Mouse (Mus musculus): ENCODE results near the gene Hps6.
"Not testable (repeated sequence)": the region's sequence is repeated elsewhere in the genome, so short reads cannot be mapped to it uniquely, and the experiment has no call there.

Gene Hps6

DNA sequence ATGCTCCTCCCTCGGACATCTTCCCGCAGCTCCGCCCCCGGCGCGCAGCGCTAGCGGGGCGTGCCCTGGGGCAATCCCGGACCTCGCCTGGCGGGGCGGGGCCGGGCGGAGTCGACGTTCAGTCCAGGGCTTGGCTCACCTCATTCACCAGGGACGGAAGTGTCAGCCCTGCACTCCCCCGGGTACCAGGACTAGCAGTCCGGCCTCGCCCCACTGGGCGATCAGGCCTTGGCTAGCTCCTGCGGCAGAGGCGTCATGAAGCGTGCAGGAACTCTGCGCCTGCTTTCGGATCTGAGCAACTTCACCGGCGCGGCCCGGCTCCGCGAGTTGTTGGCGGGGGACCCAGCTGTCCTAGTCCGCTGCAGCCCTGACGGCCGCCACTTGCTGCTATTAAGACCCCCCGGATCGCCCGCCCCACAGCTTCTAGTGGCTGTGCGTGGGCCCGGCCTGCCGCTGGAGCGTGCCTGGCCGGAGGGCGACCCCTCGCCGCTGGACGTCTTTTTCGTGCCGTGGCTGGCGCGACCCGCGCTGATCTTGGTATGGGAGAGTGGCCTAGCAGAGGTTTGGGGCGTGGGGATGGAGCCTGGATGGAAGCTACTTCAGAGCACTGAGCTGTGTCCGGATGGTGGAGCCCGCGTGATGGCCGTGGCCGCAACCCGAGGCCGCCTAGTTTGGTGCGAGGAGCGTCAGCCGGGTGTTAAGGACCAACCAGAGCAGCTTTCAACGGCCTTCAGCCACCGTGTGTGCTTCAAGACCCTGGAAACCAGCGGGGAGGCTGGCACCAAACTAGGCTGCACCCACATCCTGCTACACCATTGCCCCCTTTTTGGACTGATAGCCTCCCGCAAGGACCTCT, at the start of gene Hps6:
TSS of gene Hps6 (plus strand) at position 138 of the 856 bp plus-strand sequence.
- in situ Hi-C loops (cut with MboI): no loop called here

- in situ Hi-C loops (cut with MboI): no loop called here
These were observed 46.6 kb upstream of the Hps6 start for GRCm38 (mm10) chr19:45956736-45957135.

DNA sequence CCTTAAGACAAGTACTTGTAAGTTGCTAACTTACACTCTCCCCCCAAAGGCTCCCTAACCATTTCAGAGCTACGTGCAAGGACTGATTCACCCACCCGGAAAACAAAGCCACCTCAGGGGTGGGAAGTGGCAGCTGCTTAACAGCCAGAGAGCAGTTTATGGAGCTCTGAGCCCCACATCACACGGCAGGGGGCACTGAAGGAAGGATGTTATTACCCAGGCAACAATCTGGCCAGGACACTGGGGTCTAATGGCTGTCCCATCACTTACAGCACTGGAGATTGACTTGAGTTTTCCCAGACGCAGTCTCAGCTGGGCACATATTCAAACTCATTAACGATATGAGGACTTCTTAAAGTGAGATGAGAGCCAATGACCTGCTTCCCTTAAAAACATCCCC, 42.5 kb upstream of the Hps6 start:
- in situ Hi-C loops (cut with MboI): no loop called here

- in situ Hi-C loops (cut with MboI): no loop called here
These were observed 18.9 kb upstream of the Hps6 start for GRCm38 (mm10) chr19:45984379-45984778.

- in situ Hi-C loops (cut with MboI): no loop called here
These were observed 15.1 kb upstream of the Hps6 start for GRCm38 (mm10) chr19:45988238-45988637.

- in situ Hi-C loops (cut with MboI): no loop called here
These were observed 12.1 kb upstream of the Hps6 start for GRCm38 (mm10) chr19:45991171-45991570.

- in situ Hi-C loops (cut with MboI): not testable (repeated sequence)
These were observed 9.9 kb upstream of the Hps6 start for GRCm38 (mm10) chr19:45993441-45993840.

DNA sequence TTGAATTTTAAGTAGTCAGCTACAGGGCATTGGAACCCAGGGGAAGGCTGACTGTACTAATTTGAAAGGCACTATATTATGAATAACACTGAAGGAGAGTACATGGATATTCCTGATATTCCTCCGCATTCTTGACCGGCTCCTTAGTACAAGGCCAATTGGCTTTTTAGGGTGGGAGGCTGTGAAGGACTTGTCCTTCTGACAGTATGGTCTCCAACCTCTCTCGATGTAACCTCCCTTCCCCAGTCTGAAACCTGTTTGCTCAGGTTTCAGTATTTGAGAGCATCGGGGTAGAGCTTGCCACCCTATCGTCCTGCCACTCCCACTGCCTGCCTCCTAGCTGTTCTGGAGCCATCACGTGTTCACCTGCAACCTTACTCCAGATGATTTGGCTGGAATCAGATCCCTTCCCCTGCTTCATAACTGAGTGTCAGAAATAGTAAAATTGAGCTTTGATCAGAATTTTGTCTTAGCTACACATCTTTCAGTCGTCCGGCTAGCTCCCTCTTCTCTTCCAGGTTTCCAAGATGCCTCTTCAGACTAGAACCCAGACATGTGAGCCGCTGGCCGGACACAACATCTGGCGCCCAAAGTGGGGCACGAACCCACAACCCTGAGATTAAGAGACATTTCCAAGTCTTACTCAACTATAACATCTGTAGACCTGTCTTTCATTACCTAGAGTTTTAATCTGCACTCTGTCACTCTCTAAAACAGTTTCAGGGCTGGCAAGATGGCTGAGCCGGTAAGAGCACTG, 9.1 kb upstream of the Hps6 start:
- in situ Hi-C loops (cut with MboI): no loop called here

DNA sequence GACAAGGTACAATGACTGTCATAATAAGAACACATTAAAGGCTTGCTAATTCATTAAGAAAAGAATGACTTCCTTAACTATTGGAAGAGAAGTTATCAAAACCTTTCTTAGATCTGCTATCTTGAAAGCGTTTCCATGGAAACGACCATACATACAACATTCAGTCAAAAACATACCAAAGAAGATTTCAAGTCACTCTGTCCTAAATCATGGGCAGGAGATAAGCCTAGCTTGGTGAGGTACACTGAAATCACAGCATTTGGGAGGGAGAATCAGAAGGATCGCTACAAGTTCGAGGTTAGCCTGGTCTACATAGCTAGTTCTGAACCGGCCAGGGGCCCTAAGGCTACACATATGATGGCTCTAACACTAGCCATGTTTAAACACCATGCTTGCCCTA, 5.9 kb upstream of the Hps6 start:
- in situ Hi-C loops (cut with MboI): no loop called here

DNA sequence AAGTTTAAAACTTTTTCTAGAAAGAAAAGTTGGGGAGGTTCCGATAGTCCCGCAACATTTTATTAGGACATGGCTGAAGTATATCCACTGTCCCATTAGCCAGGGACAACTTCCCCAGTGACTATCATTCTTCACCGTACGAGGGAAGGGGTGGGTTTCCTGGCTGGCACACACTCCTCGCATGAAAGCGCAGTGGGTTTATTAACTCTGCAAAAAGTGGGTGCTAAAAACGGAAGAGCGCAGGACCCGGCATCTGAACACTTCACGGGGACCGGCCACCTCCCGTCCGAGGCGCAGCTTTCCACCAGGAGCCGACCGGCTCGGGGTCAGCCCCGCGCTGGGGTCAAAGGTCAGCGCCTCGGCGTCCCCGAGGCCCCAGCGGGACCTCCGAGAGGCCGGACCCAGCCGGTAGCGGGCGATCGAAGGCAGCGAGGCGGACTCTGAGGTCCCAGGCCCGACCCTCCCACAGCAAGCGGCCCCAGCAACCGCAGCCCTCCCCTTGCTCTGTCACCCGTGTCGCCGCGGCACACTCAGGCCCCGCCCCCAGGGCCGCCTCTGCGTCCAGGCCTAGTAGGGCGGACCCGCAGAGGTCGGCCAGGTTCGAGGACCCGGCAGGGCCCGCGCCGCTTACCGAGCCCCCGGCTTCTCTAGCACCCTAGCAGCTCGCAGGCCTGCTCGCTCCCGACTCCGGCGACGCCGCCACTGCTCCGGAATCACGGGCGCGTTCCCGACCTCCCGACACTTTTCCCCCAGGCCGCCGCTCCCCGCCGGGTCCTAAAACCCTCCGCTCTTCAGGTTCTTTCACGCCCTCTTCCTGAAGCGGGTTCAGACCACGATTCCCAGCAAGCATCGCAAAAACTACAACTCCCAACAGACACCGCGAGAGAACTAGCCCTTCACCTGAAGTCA, 5.3 kb upstream of the Hps6 start, which contains the start of gene Armh3:
TSS of gene Armh3 (minus strand) at position 704 of the 909 bp plus-strand sequence.
- in situ Hi-C loops (cut with MboI): no loop called here

DNA sequence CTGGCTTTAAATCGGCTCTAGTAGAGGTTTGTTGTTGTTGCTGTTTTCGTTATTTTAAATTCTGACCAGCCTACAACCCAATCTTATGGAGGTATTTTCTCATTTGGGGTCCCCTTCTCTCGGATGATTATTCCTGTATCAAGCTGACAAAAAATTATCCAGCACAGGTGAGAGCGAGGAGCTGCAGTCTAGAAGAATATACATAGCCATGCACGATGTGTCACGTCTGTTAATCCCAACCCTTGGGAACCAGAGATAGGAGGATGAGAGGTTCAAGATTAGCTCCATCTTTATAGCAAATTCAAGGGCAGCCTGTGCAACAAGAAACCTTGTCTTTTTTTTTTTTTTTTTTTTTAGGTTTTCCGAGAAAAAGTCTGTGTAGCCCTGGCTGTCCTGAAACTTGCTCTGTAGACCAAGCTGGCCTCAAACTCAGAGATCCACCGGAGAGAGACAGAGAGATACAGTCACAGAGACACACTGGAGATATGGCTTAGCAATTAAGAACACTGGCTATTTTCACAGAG, 4.6 kb upstream of the Hps6 start:
- in situ Hi-C loops (cut with MboI): no loop called here

- in situ Hi-C loops (cut with MboI): no loop called here
These were observed 3.9 kb upstream of the Hps6 start for GRCm38 (mm10) chr19:45999378-45999777.

- in situ Hi-C loops (cut with MboI): no loop called here
These were observed 1.0 kb upstream of the Hps6 start for GRCm38 (mm10) chr19:46002279-46002678.

DNA sequence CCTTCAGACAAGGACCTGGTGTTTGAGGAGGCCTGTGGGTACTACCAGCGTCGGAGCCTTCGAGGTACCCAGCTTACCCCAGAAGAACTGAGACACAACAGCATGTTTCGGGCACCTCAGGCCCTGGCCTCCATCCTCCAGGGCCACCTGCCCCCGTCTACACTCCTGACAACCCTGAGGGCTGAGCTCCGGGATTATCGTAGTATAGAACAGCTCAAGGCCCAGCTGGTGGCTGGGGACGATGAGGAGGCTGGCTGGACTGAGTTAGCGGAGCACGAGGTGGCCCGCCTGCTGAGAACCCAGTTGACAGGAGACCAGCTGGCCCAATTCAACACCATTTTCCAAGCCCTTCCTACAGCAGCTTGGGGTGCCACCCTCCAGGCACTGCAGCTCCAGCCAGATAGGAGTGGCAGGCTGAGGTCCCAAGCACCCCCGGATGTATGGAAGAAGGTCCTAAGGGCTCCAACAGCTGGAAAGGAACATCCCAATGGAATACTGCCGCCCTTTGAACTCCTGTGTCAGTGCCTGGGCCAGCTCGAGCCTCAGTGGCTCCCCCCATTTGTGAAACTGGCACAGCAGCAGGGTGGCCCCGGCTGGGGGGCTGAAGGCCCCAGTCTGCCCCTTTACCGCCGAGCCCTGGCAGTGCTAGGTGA, 1.6 kb downstream of the Hps6 start:
- in situ Hi-C loops (cut with MboI): no loop called here

DNA sequence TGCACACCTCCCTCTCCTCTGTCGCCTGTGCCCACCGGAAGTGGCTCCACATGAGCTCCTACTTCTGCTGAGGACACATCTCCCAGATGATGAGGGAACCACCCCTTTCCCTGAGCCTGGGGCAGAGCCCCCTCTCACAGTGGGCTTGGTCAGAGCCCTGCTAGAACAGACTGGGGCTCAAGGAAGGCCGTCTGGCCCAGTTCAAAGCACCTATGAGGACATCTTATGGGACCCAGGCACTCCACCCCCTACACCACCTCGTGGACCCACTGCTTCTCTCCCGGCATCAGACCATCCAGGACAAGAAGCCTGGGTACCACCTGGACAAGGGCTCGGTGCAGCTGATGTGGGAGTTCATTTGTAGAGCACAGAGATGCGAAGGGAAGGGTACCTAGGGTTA, 2.4 kb downstream of the Hps6 start:
- in situ Hi-C loops (cut with MboI): no loop called here

- in situ Hi-C loops (cut with MboI): no loop called here
These were observed 11.4 kb downstream of the Hps6 start for GRCm38 (mm10) chr19:46014572-46015178.

DNA sequence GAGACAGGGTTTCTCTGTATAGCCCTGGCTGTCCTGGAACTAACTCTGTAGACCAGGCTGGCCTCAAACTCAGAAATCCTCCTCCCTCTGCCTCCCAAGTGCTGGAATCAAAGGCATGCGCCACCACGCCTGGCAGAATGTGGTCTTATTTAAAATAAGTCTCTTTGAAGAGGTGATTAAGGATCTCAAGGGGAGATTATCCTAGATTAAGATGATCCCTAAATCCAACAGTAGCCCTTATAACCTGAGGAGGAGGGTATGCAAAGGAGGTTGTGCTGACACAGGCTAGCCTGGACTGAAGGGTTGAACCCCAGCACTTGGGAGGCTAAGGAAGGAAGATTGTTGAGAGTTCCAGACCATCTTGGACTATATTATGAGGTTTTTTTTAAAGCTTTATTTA, 12.7 kb downstream of the Hps6 start:
- in situ Hi-C loops (cut with MboI): no loop called here

DNA sequence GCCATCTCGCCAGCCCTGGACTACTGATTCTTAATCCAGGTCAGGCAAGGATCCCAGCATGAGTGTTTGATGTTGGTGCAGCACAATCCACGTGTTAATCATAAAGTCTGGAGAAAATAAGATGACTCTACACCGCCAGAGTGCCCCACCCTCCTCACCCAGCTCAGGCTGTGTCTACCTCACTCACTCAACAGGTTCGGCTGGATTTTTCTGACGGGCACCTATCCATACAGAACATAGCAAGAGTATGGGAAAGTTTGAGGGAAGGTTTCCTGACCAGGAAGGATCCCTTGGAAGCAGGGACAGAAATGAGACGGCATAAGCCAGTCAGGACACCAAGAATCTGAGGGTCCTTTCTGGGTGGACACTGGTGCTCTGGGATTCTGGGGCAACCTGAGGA, 21.7 kb downstream of the Hps6 start:
- in situ Hi-C loops (cut with MboI): no loop called here

DNA sequence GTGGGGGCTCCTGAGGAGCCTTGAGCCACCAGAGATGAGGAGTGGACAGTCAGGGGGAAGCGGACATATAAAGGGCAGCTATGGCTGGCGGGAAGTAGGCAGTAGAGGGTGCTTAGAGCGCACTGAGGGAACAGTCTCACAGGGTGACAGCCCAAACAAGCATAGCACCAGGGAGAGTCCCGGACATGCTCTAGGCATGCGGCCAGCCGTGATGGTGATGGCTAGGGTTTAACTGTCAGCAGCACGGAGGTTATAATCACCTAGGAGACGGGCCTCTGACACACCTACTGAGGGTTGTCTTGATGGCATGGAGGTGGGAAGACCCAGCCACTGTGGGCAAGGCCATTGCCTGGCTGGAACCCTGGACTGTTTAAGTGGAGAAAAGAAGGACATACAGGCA, 23.3 kb downstream of the Hps6 start:
- in situ Hi-C loops (cut with MboI): no loop called here

- in situ Hi-C loops (cut with MboI): no loop called here
These were observed 25.5 kb downstream of the Hps6 start for GRCm38 (mm10) chr19:46028747-46029320.

All from mature B cell (primary cell).